Mouse (Mus musculus) heart, postnatal 0 days (tissue): ENCODE results near the gene Esm1.
"Not testable (repeated sequence)": the region's sequence is repeated elsewhere in the genome, so short reads cannot be mapped to it uniquely, and the experiment has no call there.

Source experiments
- CTCF ChIP-seq: IDR thresholded peaks from 2 replicates; pipeline ENCODE4 v1.5.1; 2016; ENCODE audit warnings: antibody characterized with exemption, control low read depth, low read depth
- EP300 ChIP-seq: IDR thresholded peaks from 2 replicates; pipeline ENCODE4 v1.6.1; 2016; ENCODE audit warnings: antibody characterized with exemption, low read depth

GRCm38 (mm10) chr13:113252580-113252979 lies 43.1 kb downstream of the Esm1 start:
- not testable (repeated sequence) for TF ChIP-seq CTCF, EP300
